Mouse (Mus musculus) limb, embryonic 15.5 days (tissue): Measurements from ENCODE around the gene Slc13a5. TPM values are rescaled to one million over a fixed set of nuclear protein-coding genes. Genes with fewer than 3 reads are reported as not detected.

Source experiments
- ATAC-seq: fragments of 200-750 bp; cut with Nextera tagmentation; 2 replicates; pipeline ENCODE4 v1.8.0; 2017; ENCODE audit warnings: low read depth, moderate TSS enrichment; ENCODE audit not compliant: insufficient number of reproducible peaks, low FRiP score, low TSS enrichment
- H3K27ac ChIP-seq: fragments of 300-500 bp; sonication (generic); 2 replicates; pipeline ENCODE4 v1.5.1; 2015; ENCODE audit warnings: moderate library complexity, mild to moderate bottlenecking, inconsistent platforms
- H3K27me3 ChIP-seq: fragments of 300-500 bp; sonication (generic); 2 replicates; pipeline ENCODE4 v1.6.1; 2015; ENCODE audit warnings: inconsistent platforms
- H3K36me3 ChIP-seq: fragments of 300-500 bp; sonication (generic); 2 replicates; pipeline ENCODE4 v1.6.1; 2015; ENCODE audit warnings: inconsistent platforms
- H3K4me1 ChIP-seq: fragments of 300-500 bp; sonication (generic); 2 replicates; pipeline ENCODE4 v1.6.1; 2015; ENCODE audit warnings: inconsistent platforms
- H3K4me2 ChIP-seq: fragments of 300-500 bp; sonication (generic); 2 replicates; pipeline ENCODE4 v1.6.1; 2015; ENCODE audit warnings: mild to moderate bottlenecking, inconsistent platforms
- H3K4me3 ChIP-seq: fragments of 300-500 bp; sonication (generic); 2 replicates; pipeline ENCODE4 v1.5.1; 2015; ENCODE audit warnings: mild to moderate bottlenecking, inconsistent platforms
- H3K9ac ChIP-seq: fragments of 300-500 bp; sonication (generic); 2 replicates; pipeline ENCODE4 v1.6.1; 2015; ENCODE audit warnings: inconsistent platforms
- H3K9me3 ChIP-seq: fragments of 300-500 bp; sonication (generic); 2 replicates; pipeline ENCODE4 v1.6.1; 2016; ENCODE audit warnings: inconsistent platforms
- WGBS: fragments of 180-500 bp; shearing (Covaris S2); methylation state at CpG from one replicate; pipeline ENCODE4 v1.1.7; 2015; 5-methylcytosine and 5-hydroxymethylcytosine counted together
- polyA plus RNA-seq: library from polyadenylated mRNA; unstranded; fragments of >200 nt; fragmentation: Nextera tagmentation; extraction: Ambion mirVana; gene quantifications from 2 replicates; pipeline ENCODE4 v1.2.1, GENCODE M21; 2015

Slc13a5 gene
- polyA plus RNA-seq, result 3.2 and 4.5 TPM in 2 replicates

GRCm38 (mm10) chr11:72266960-72267560 is at the start of gene Slc13a5:
Gene Slc13a5 (minus strand): TSS chr11:72267222.
- no peaks in the 10 kb centered on the region for H3K9me3 ChIP-seq
- peak within 1 kb of the TSS; percentile 78 for H3K4me2 ChIP-seq
- ATAC-seq, result no peak
- WGBS, result 5% methylated on average over 36 of the region's 36 CpGs
- no peak within 1 kb of the TSS for H3K27ac ChIP-seq
- H3K27me3 ChIP-seq, result peaks cover 47% of the 10 kb centered on the region
- H3K9ac ChIP-seq, result no peak within 1 kb of the TSS
- H3K4me3 ChIP-seq, result peak within 1 kb of the TSS; percentile 41
- H3K4me1 ChIP-seq, result peaks cover 18% of the 10 kb centered on the region
- H3K36me3 ChIP-seq, result no peaks in the 10 kb centered on the region

- Histone ChIP-seq H3K4me3 (0 out of 2 replicates have a peak within 1 kb of the TSS, but pooled peaks have one; percentile 13), H3K27ac (no peak within 1 kb of the TSS), H3K9ac (no peak within 1 kb of the TSS), H3K36me3 (no peaks in the 10 kb centered on the region), H3K27me3 (peaks cover 42% of the 10 kb centered on the region), H3K4me1 (peaks cover 6% of the 10 kb centered on the region), H3K4me2 (peak within 1 kb of the TSS; percentile 36), H3K9me3 (no peaks in the 10 kb centered on the region)
- 13% methylated on average over 40 of the region's 42 CpGs for WGBS
- ATAC-seq, result no peak
Observed at GRCm38 (mm10) chr11:72314151-72314895, 47.3 kb upstream of the Slc13a5 start, which contains the start of gene Fbxo39. Gene Fbxo39 (plus strand): TSS chr11:72314444.

DNA sequence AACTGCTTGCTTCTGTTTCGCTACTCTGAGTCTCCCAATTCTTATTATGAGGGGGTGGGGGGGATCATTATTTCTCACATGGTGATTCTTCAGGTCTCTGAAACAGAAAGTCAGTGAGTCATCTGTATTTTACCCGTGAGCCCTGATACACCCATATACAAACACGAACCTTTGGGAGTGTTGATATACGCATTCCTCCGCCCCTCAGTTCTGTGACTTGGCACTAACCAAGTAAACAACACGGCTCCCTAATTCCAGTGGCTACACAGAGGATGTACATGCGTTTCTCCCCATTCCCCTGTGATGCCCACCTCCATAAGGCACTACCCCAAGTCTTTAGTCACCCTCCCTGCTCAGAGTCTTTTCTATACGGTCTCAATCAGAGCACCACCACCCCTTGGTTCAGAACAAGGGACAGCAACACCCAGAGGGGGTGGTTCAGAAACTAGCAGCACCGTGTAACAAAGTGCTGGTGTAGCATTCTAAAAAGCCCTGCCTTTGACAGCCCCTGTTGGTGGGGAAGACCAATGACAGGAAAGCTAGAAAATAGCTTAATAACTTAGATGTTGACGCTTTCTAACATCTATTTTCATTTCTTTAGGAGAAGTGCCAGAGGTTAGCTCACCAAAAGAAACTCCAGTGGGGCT is 44.5 kb upstream of the Slc13a5 start:
- Histone ChIP-seq H3K27ac (no peak overlapping the region), H3K4me3 (no peak overlapping the region), H3K9ac (no peak overlapping the region), H3K4me1 (peaks cover 6% of the 10 kb centered on the region), H3K4me2 (no peak overlapping the region), H3K27me3 (peaks cover 36% of the 10 kb centered on the region), H3K36me3 (no peaks in the 10 kb centered on the region), H3K9me3 (no peaks in the 10 kb centered on the region)
- ATAC-seq, result no peak
- WGBS, result 82% methylated on average over 10 of the region's 10 CpGs

- Histone ChIP-seq H3K4me3 (no peak overlapping the region), H3K27me3 (peaks cover 30% of the 10 kb centered on the region), H3K9ac (no peak overlapping the region), H3K4me1 (peaks cover 6% of the 10 kb centered on the region), H3K9me3 (no peaks in the 10 kb centered on the region), H3K36me3 (no peaks in the 10 kb centered on the region), H3K27ac (no peak overlapping the region), H3K4me2 (no peak overlapping the region)
- no peak for ATAC-seq
- 79% methylated on average over 4 of the region's 4 CpGs for WGBS
Observed at GRCm38 (mm10) chr11:72310491-72310890, 43.5 kb upstream of the Slc13a5 start.

DNA sequence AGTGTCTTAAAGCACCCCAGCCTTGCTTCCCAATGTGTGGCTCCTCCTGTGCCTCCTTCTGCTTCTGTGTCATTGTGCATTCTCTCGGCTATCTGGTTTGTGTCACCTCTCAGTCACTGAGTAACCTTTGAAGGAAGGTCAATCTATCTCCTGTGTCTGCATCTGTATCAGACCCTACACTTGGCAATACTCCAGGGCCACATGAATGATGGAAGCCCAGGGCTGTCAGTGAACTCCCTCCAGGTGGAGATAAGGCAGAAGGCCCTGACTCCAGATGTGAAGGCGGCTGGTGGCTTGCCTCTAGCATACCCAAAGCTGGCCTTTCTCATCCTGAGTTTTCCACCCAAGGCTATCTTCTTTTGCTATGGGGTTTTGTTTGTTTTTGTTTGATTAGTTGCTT is 42.0 kb upstream of the Slc13a5 start:
- H3K36me3 ChIP-seq, result no peaks in the 10 kb centered on the region
- H3K9ac ChIP-seq, result no peak overlapping the region
- no peaks in the 10 kb centered on the region for H3K9me3 ChIP-seq
- ATAC-seq, result no peak
- 40% methylated on average over 2 of the region's 2 CpGs for WGBS
- H3K27ac ChIP-seq, result no peak overlapping the region
- no peak overlapping the region for H3K4me3 ChIP-seq
- no peak overlapping the region for H3K4me2 ChIP-seq
- H3K27me3 ChIP-seq, result peaks cover 14% of the 10 kb centered on the region
- no peaks in the 10 kb centered on the region for H3K4me1 ChIP-seq

- Histone ChIP-seq H3K27ac (no peak overlapping the region), H3K4me3 (no peak overlapping the region), H3K27me3 (peaks cover under 1% of the 10 kb centered on the region; the same call in 1 of the 2 replicates), H3K4me1 (no peaks in the 10 kb centered on the region), H3K36me3 (no peaks in the 10 kb centered on the region), H3K9ac (no peak overlapping the region), H3K9me3 (no peaks in the 10 kb centered on the region), H3K4me2 (no peak overlapping the region)
- WGBS, result 81% methylated on average over 5 of the region's 5 CpGs
- no peak for ATAC-seq
Observed at GRCm38 (mm10) chr11:72307461-72307860, 40.4 kb upstream of the Slc13a5 start.

DNA sequence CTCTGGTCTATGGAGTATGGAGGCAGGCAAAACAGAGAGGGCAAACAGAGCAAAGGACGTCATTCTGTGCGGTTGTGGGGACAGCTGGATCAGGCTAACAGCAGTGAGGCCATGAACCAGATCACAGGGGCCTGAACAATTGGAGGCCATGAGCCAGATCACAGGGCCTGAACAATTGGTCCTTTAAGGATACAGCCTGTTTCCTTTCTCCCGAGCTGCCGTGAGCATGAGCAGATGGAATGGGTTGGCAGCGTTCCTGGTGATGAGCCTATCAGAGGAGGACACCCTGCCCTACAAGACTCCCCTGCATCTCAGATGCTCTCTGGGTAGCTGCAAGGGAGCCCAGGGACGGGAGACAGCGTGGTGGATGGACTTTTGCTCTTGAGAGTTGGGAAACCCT is 35.2 kb upstream of the Slc13a5 start:
- Histone ChIP-seq H3K4me1 (0 out of 2 replicates have a peak, but pooled peaks cover 5% of the 10 kb centered on the region), H3K9ac (no peak overlapping the region), H3K27me3 (no peaks in the 10 kb centered on the region), H3K27ac (no peak overlapping the region), H3K4me2 (no peak overlapping the region), H3K36me3 (no peaks in the 10 kb centered on the region), H3K4me3 (no peak overlapping the region), H3K9me3 (no peaks in the 10 kb centered on the region)
- ATAC-seq, result no peak
- WGBS, result 72% methylated on average over 7 of the region's 7 CpGs

GRCm38 (mm10) chr11:72301334-72301733 is 34.3 kb upstream of the Slc13a5 start, which contains the start of gene Xaf1:
Gene Xaf1 (plus strand): TSS chr11:72301629.
- WGBS, result 34% methylated on average over 6 of the region's 6 CpGs
- Histone ChIP-seq H3K9me3 (no peaks in the 10 kb centered on the region), H3K4me2 (peak within 1 kb of the TSS; percentile 29; the same call in 1 of the 2 replicates), H3K27ac (no peak within 1 kb of the TSS), H3K9ac (no peak within 1 kb of the TSS), H3K4me3 (peak within 1 kb of the TSS; percentile 10; the same call in 1 of the 2 replicates), H3K4me1 (0 out of 2 replicates have a peak, but pooled peaks cover 5% of the 10 kb centered on the region), H3K36me3 (no peaks in the 10 kb centered on the region), H3K27me3 (no peaks in the 10 kb centered on the region)
- ATAC-seq, result no peak

- Histone ChIP-seq H3K4me1 (no peaks in the 10 kb centered on the region), H3K9me3 (no peaks in the 10 kb centered on the region), H3K27ac (no peak overlapping the region), H3K9ac (no peak overlapping the region), H3K27me3 (no peaks in the 10 kb centered on the region), H3K4me3 (no peak overlapping the region), H3K36me3 (no peaks in the 10 kb centered on the region), H3K4me2 (no peak overlapping the region)
- 77% methylated on average over 2 of the region's 2 CpGs for WGBS
- no peak for ATAC-seq
Observed at GRCm38 (mm10) chr11:72293116-72293515, 26.1 kb upstream of the Slc13a5 start.

- Histone ChIP-seq H3K4me2 (no peak overlapping the region), H3K4me3 (no peak overlapping the region), H3K27ac (no peak overlapping the region), H3K9ac (no peak overlapping the region), H3K36me3 (no peaks in the 10 kb centered on the region), H3K4me1 (no peaks in the 10 kb centered on the region), H3K9me3 (no peaks in the 10 kb centered on the region), H3K27me3 (no peaks in the 10 kb centered on the region)
- WGBS, result 85% methylated on average over 3 of the region's 3 CpGs
- no peak for ATAC-seq
Observed at GRCm38 (mm10) chr11:72287543-72287942, 20.5 kb upstream of the Slc13a5 start.

DNA sequence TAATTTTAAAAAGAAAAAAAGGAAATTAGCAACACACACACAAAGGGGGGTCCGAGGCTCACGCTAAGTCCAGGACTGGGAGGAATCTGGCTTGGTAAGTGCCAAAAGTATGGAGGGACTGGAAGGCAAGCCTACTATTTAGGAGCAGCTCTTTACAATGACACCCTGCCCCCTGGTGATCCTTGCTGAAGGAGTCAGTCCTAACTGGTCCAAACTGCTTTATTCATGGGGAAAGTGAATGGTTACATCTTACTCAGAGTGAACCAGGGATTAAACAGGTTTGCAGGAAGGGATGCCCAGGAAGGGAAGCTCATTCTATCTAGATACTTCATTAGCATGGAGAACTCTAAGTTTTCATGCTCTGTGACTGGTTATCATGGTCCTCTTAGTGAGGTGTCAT is 20.1 kb upstream of the Slc13a5 start:
- H3K27me3 ChIP-seq, result no peaks in the 10 kb centered on the region
- no peaks in the 10 kb centered on the region for H3K4me1 ChIP-seq
- no peaks in the 10 kb centered on the region for H3K9me3 ChIP-seq
- no peak overlapping the region for H3K4me2 ChIP-seq
- H3K36me3 ChIP-seq, result no peaks in the 10 kb centered on the region
- H3K27ac ChIP-seq, result no peak overlapping the region
- no peak for ATAC-seq
- H3K9ac ChIP-seq, result no peak overlapping the region
- 90% methylated on average over 2 of the region's 2 CpGs for WGBS
- H3K4me3 ChIP-seq, result no peak overlapping the region

DNA sequence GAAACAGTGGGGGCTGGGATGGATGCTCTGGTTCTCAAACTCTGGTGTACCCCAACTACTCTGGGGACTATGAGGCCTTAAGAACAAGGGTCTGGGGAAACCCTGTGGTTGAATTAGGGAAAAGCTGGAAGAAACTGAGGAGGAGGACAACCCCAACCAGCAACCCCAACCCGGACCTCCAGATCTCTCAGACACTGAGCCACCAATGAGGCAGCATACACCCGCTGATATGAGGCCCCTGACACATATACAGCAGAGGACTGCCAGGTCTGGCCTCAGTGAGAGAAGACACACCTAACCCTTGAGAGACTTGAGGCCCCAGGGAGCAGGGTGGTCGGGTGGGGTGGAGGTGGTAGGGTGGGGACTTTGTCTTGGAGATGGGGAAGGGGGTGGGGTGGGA is 19.6 kb upstream of the Slc13a5 start:
- Histone ChIP-seq H3K27me3 (no peaks in the 10 kb centered on the region), H3K9me3 (no peaks in the 10 kb centered on the region), H3K9ac (no peak overlapping the region), H3K4me2 (no peak overlapping the region), H3K27ac (no peak overlapping the region), H3K36me3 (no peaks in the 10 kb centered on the region), H3K4me3 (no peak overlapping the region), H3K4me1 (no peaks in the 10 kb centered on the region)
- 80% methylated on average over 3 of the region's 3 CpGs for WGBS
- no peak for ATAC-seq
